Mouse (Mus musculus): ENCODE measurements at regions not wholly inside any gene's neighbourhood (a gene's known extent, or its start where the extent isn't known, plus 50 kb on each side); places are given as distances from the start of the nearest gene placed in this dataset.
"Not testable (repeated sequence)": the region's sequence is repeated elsewhere in the genome, so short reads cannot be mapped to it uniquely, and the experiment has no call there.

GRCm38 (mm10) chr14:54148121-54148520 is 105.8 kb downstream of the Dad1 start:
- DNase-seq: no peak

GRCm38 (mm10) chr14:54147546-54147945 is 106.4 kb downstream of the Dad1 start:
- DNase-seq: peak; percentile 52

GRCm38 (mm10) chr14:54145743-54146741 is 107.9 kb downstream of the Dad1 start:
- peak; percentile 17 for DNase-seq

GRCm38 (mm10) chr14:54143828-54144227 is 110.1 kb downstream of the Dad1 start:
- no peak for DNase-seq

GRCm38 (mm10) chr14:54138288-54138687 is 115.6 kb downstream of the Dad1 start:
- DNase-seq: no peak

GRCm38 (mm10) chr14:54136538-54136937 is 117.4 kb downstream of the Dad1 start:
- DNase-seq: no peak

- DNase-seq: no peak
These were observed 125.6 kb downstream of the Dad1 start for GRCm38 (mm10) chr14:54128334-54128733.

GRCm38 (mm10) chr14:54125510-54125909 is 128.4 kb downstream of the Dad1 start:
- DNase-seq: peak; percentile 18

GRCm38 (mm10) chr14:54121973-54122372 is 131.9 kb downstream of the Dad1 start:
- no peak for DNase-seq

- DNase-seq: no peak
These were observed 132.6 kb downstream of the Dad1 start for GRCm38 (mm10) chr14:54121340-54121739.

GRCm38 (mm10) chr14:54120194-54120593 is 133.7 kb downstream of the Dad1 start:
- DNase-seq: no peak

GRCm38 (mm10) chr14:54117607-54118006 is 136.3 kb downstream of the Dad1 start:
- not testable (repeated sequence) for DNase-seq

- no peak for DNase-seq
These were observed 140.7 kb downstream of the Dad1 start for GRCm38 (mm10) chr14:54113216-54113615.

- peak; percentile 68 for DNase-seq
These were observed 142.9 kb downstream of the Dad1 start for GRCm38 (mm10) chr14:54110971-54111370.

- DNase-seq: no peak
These were observed 144.8 kb downstream of the Dad1 start for GRCm38 (mm10) chr14:54109129-54109528.

- no peak for DNase-seq
These were observed 145.4 kb downstream of the Dad1 start for GRCm38 (mm10) chr14:54108311-54109074.

GRCm38 (mm10) chr14:54107204-54107796 is 146.6 kb downstream of the Dad1 start:
- DNase-seq: no peak

GRCm38 (mm10) chr14:54104243-54104642 is 149.7 kb downstream of the Dad1 start:
- no peak for DNase-seq

- DNase-seq: no peak
These were observed 150.4 kb downstream of the Dad1 start for GRCm38 (mm10) chr14:54103541-54103940.

- no peak for DNase-seq
These were observed 150.8 kb downstream of the Dad1 start for GRCm38 (mm10) chr14:54103115-54103514.

- DNase-seq: no peak
These were observed 152.1 kb downstream of the Dad1 start for GRCm38 (mm10) chr14:54101775-54102174.

- DNase-seq: no peak
These were observed 154.5 kb downstream of the Dad1 start for GRCm38 (mm10) chr14:54099360-54099759.

- no peak for DNase-seq
These were observed 155.7 kb downstream of the Dad1 start for GRCm38 (mm10) chr14:54098122-54098775.

Measured in thymus, postnatal 4 days (tissue).